Mouse (Mus musculus) limb, embryonic 13.5 days (tissue): ENCODE data around the gene Neurl1a. TPM values are rescaled to one million over a fixed set of nuclear protein-coding genes. Genes with fewer than 3 reads are reported as not detected.
A peak's percentile ranks its signal among the peaks of the same experiment; 100 is the strongest.

ENCODE experiments used
- ATAC-seq: fragments of 200-750 bp; cut with Nextera tagmentation; 2 replicates; pipeline ENCODE4 v1.8.0; 2017; ENCODE audit warnings: low read depth, moderate number of reproducible peaks, moderate TSS enrichment; ENCODE audit not compliant: low FRiP score
- H3K27ac ChIP-seq: fragments of 300-500 bp; sonication (generic); 2 replicates; pipeline ENCODE4 v1.5.1; 2015; ENCODE audit warnings: inconsistent platforms, mild to moderate bottlenecking, moderate library complexity
- H3K27me3 ChIP-seq: fragments of 300-500 bp; sonication (generic); 2 replicates; pipeline ENCODE4 v1.6.1; 2015; ENCODE audit warnings: mild to moderate bottlenecking, inconsistent platforms
- H3K36me3 ChIP-seq: fragments of 300-500 bp; sonication (generic); 2 replicates; pipeline ENCODE4 v1.6.1; 2015; ENCODE audit warnings: inconsistent platforms, mild to moderate bottlenecking, moderate library complexity
- H3K4me1 ChIP-seq: fragments of 300-500 bp; sonication (generic); 2 replicates; pipeline ENCODE4 v1.6.1; 2015; ENCODE audit warnings: inconsistent platforms
- H3K4me2 ChIP-seq: fragments of 300-500 bp; sonication (generic); replicated peaks from 2 replicates; pipeline ENCODE4 v1.6.1; 2015; ENCODE audit warnings: inconsistent platforms, mild to moderate bottlenecking, moderate library complexity
- H3K4me3 ChIP-seq: fragments of 300-500 bp; sonication (generic); 2 replicates; pipeline ENCODE4 v1.5.1; 2015; ENCODE audit warnings: moderate library complexity, mild to moderate bottlenecking, inconsistent platforms
- H3K9ac ChIP-seq: fragments of 300-500 bp; sonication (generic); 2 replicates; pipeline ENCODE4 v1.6.1; 2015; ENCODE audit warnings: mild to moderate bottlenecking, inconsistent platforms
- H3K9me3 ChIP-seq: fragments of 300-500 bp; sonication (generic); 2 replicates; pipeline ENCODE4 v1.6.1; 2016; ENCODE audit warnings: inconsistent platforms
- WGBS: fragments of 180-500 bp; shearing (Covaris S2); methylation state at CpG from one replicate; pipeline ENCODE4 v1.1.7; 2015; 5-methylcytosine and 5-hydroxymethylcytosine counted together
- polyA plus RNA-seq: library from polyadenylated mRNA; unstranded; fragments of >200 nt; fragmentation: Nextera tagmentation; extraction: Ambion mirVana; gene quantifications from 2 replicates; pipeline ENCODE4 v1.2.1, GENCODE M21; 2015

Gene Neurl1a
- polyA plus RNA-seq, 1 experiment from 2014 or later: 7.9 TPM

DNA sequence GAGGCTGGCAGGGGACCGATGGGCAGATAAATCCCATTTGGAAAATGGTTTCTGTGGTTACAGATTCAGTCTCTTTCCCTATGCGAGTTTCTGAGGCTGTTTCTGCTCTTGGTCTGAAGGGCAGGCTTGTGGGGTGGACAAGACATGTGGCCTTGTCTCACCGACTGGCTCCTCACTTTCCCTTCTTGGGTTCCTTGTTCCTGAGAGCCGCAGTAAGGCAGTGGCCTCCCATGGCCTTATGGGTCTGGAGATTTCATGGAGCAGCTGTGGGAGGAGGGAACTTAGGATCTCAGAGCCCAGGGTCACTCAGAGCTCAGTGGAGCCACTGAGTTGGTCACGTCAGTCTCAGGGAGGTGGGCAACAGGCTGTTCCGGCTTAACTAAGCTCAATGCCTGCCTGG lies 52.8 kb downstream of the Neurl1a start:
- WGBS: 84% methylated on average over 6 of the region's 6 CpGs
- no peak for ATAC-seq
- no peaks in the 10 kb centered on the region for H3K27me3 ChIP-seq

DNA sequence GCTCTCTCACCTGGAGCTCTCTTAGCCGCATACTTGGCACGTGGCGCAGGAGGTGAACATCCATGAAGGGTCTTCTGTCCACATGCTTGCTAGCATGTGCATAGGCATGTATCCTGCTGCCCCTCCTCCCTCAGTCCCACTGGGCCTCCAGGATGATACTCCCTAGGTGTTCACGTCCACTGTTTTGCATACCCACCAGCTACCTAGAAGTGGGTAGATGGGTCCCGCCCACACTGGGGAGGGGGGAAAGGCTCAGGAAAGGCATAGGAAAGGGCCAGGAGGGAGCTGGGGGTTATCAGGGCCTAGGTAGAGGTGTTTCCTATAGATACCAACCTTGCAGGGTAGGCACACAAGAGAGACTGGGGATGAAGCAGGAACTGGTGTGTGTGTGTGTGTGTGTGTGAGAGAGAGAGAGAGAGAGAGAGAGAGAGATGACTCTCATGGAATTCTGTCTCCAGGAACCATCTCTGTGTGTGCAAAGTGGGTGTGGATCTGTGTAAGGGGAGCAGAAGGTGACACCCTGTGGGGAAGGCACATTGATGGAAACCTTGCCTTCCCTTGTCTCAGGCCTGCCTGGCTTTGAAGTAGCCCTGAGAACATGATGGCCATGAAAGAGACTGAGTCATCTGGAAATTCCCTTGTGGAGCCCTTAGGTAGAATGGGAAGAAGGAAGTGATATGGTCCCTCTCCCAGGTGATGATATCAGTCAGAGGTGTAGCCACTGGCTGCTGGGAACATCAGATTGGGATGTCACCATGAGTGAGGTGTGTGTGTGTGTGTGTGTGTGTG lies 53.7 kb downstream of the Neurl1a start:
- H3K27ac ChIP-seq: no peak overlapping the region
- H3K27me3 ChIP-seq: no peaks in the 10 kb centered on the region
- no peak overlapping the region for H3K4me3 ChIP-seq
- H3K9ac ChIP-seq: no peak overlapping the region; the same call in 1 of the 2 replicates
- H3K4me2 ChIP-seq: no peak overlapping the region
- peaks cover 12% of the 10 kb centered on the region for H3K4me1 ChIP-seq
- H3K9me3 ChIP-seq: no peaks in the 10 kb centered on the region
- 81% methylated on average over 5 of the region's 5 CpGs for WGBS
- H3K36me3 ChIP-seq: no peaks in the 10 kb centered on the region
- no peak for ATAC-seq

More for the DNA sequence above, 52.8 kb downstream of the Neurl1a start:
- no peak overlapping the region for H3K4me2 ChIP-seq
- H3K9me3 ChIP-seq: no peaks in the 10 kb centered on the region
- peaks cover 12% of the 10 kb centered on the region for H3K4me1 ChIP-seq
- H3K4me3 ChIP-seq: no peak overlapping the region
- H3K27ac ChIP-seq: no peak overlapping the region
- no peak overlapping the region for H3K9ac ChIP-seq
- no peaks in the 10 kb centered on the region for H3K36me3 ChIP-seq

DNA sequence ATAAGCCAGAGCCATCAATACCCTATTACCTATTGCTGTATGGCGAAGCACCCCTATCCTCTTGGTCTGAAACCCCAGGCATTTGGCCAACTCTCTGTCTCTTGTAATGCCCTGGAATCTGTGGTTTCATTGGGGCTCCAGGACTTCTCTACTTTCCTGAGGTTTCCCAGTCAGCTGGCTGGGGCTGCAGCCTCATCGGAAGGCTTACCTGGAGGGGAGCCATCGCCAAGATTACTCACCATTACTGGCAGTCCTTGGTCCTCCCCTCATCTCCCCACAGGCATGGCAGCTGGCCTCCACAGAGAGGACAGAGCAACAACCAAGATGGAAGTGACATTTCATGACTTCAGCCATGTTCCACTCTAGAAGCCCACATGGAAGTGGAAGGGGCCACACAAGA lies 54.5 kb downstream of the Neurl1a start:
- no peak for ATAC-seq
- no peaks in the 10 kb centered on the region for H3K27me3 ChIP-seq

DNA sequence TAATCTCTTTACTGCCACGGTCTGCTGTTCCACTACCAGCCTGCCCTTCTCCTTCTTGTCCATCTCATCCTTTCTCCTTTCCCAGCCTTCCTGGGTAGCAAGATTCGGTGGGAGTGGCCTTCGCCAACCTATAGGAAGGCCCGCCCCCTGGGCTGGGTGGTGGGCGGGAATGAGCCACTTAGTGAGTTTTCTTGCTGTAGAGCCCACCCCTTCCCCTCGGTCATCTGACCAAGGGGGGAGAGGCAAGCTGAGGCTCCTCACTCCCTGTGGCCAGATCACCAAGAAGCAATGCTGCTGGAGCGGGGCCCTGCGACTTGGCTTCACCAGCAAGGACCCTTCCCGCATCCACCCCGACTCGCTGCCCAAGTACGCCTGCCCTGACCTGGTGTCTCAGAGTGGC lies 61.5 kb downstream of the Neurl1a start:
- Histone ChIP-seq H3K36me3 (no peaks in the 10 kb centered on the region), H3K4me1 (peaks cover 15% of the 10 kb centered on the region), H3K4me3 (peak overlapping the region; percentile 43), H3K27me3 (no peaks in the 10 kb centered on the region), H3K9ac (peak overlapping the region; percentile 63), H3K27ac (no peak overlapping the region), H3K9me3 (no peaks in the 10 kb centered on the region), H3K4me2 (peak overlapping the region; percentile 66)
- ATAC-seq: peak; percentile 80
- WGBS: 41% methylated on average over 12 of the region's 12 CpGs

More for the DNA sequence above, 54.5 kb downstream of the Neurl1a start:
- WGBS: 81% methylated on average over 3 of the region's 3 CpGs
- Histone ChIP-seq H3K27ac (no peak overlapping the region), H3K9ac (no peak overlapping the region), H3K4me1 (peaks cover 12% of the 10 kb centered on the region), H3K4me2 (no peak overlapping the region), H3K36me3 (no peaks in the 10 kb centered on the region), H3K4me3 (no peak overlapping the region), H3K9me3 (no peaks in the 10 kb centered on the region)

DNA sequence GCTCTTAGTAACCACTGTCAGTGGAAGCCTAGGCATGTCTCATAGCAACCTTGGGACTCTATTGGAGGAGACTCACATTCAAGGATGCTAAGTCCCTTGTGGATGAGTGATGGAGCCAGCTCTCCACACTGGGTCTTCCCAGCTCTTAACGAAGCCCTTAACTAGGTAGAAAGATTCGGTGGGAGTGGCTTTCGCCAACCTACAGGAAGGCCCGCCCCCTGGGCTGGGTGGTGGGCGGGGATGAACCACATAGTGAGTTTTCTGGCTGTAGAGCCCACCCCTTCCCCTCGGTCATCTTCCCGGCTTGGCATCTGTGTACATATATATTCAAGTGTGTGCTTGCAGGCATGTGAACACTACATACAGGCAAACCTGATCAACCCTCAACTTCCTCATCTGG lies 62.3 kb downstream of the Neurl1a start:
- H3K36me3 ChIP-seq: no peaks in the 10 kb centered on the region
- H3K4me2 ChIP-seq: peak overlapping the region; percentile 66
- H3K27me3 ChIP-seq: no peaks in the 10 kb centered on the region
- peaks cover 15% of the 10 kb centered on the region for H3K4me1 ChIP-seq
- peak overlapping the region; percentile 63 for H3K9ac ChIP-seq
- H3K27ac ChIP-seq: no peak overlapping the region
- no peaks in the 10 kb centered on the region for H3K9me3 ChIP-seq
- WGBS: 68% methylated on average over 7 of the region's 7 CpGs
- peak overlapping the region; percentile 43 for H3K4me3 ChIP-seq
- ATAC-seq: no peak

- ATAC-seq: no peak
- WGBS: 88% methylated on average over 4 of the region's 4 CpGs
- H3K4me1 ChIP-seq: peaks cover 18% of the 10 kb centered on the region
These were observed 63.6 kb downstream of the Neurl1a start for GRCm38 (mm10) chr19:47242227-47242626.

GRCm38 (mm10) chr19:47245512-47245911 lies 66.9 kb downstream of the Neurl1a start:
- Histone ChIP-seq H3K27me3 (peaks cover 7% of the 10 kb centered on the region), H3K9ac (no peak overlapping the region), H3K4me1 (peaks cover 38% of the 10 kb centered on the region), H3K27ac (no peak overlapping the region), H3K4me2 (no peak overlapping the region), H3K9me3 (no peaks in the 10 kb centered on the region), H3K36me3 (no peaks in the 10 kb centered on the region), H3K4me3 (no peak overlapping the region)
- no peak for ATAC-seq
- WGBS: 79% methylated on average over 8 of the region's 8 CpGs

More at GRCm38 (mm10) chr19:47242227-47242626, 63.6 kb downstream of the Neurl1a start:
- H3K27me3 ChIP-seq: no peaks in the 10 kb centered on the region
- no peak overlapping the region for H3K4me2 ChIP-seq
- H3K9ac ChIP-seq: no peak overlapping the region
- no peak overlapping the region for H3K27ac ChIP-seq
- no peaks in the 10 kb centered on the region for H3K9me3 ChIP-seq
- no peaks in the 10 kb centered on the region for H3K36me3 ChIP-seq
- no peak overlapping the region for H3K4me3 ChIP-seq

DNA sequence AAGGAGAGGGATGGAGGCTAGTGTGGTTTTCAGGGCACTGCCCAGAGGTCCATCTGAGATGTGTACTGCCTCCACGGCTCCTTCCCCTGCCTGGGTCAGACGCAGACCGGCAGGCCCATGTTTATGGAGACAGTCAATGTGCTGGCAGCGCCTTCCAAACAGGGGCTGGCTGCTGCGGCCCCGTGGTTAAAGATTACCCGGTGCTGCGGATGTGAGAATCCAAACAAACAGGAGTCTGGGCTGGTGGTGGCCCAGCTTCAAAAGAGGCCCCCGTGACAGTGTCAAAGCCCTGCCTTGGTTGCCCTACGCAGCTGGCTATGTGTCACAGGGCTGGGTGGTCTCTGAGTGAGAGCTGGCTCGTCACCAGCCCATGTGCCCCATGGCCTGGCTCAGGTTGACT lies 69.2 kb downstream of the Neurl1a start:
- Histone ChIP-seq H3K4me2 (no peak overlapping the region), H3K27ac (no peak overlapping the region), H3K36me3 (no peaks in the 10 kb centered on the region), H3K27me3 (peaks cover 30% of the 10 kb centered on the region), H3K9ac (no peak overlapping the region), H3K4me3 (no peak overlapping the region), H3K4me1 (peaks cover 25% of the 10 kb centered on the region), H3K9me3 (no peaks in the 10 kb centered on the region)
- WGBS: 35% methylated on average over 11 of the region's 11 CpGs
- ATAC-seq: no peak

GRCm38 (mm10) chr19:47248296-47248695 lies 69.7 kb downstream of the Neurl1a start:
- Histone ChIP-seq H3K9me3 (no peaks in the 10 kb centered on the region), H3K27me3 (peaks cover 35% of the 10 kb centered on the region), H3K4me3 (no peak overlapping the region), H3K36me3 (no peaks in the 10 kb centered on the region), H3K9ac (no peak overlapping the region), H3K27ac (no peak overlapping the region), H3K4me1 (peaks cover 30% of the 10 kb centered on the region), H3K4me2 (no peak overlapping the region)
- WGBS: 77% methylated on average over 7 of the region's 7 CpGs
- no peak for ATAC-seq

DNA sequence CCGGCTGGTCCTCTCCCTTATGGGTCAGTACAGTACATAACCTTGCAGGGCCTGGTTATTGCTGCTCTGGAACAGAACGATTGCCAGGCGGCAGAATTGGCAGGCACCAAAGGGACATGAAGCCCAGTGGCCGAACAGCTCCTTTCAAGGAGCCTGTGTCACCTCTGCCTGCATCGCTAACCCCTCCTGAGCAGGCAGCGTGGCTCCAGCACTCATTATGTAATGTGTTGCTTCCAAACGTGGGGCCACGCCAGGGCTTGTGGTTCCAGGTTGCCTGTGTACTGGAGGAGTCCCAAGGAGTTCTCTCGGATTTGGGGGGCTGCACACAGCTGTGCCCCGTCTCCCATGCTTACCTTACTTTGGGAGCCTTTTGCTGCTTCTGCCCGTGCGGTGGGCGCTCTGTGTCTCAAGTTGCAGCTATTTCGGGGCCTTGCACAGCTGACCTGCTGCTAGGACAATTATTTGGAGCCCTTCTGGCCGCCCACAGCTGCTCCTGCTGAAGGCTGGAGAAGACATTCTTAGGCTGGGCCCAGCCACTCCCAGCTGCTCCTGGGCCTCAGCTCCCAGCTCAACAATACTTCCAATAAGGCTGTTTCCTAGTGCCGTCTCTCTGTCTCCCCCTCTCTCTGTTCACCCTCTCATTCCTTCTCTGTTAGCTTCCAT lies 70.4 kb downstream of the Neurl1a start:
- no peak overlapping the region for H3K9ac ChIP-seq
- peaks cover 42% of the 10 kb centered on the region for H3K27me3 ChIP-seq
- peak; percentile 34; the same call in 1 of the 2 replicates for ATAC-seq
- no peak overlapping the region for H3K4me2 ChIP-seq
- H3K36me3 ChIP-seq: no peaks in the 10 kb centered on the region
- peaks cover 33% of the 10 kb centered on the region for H3K4me1 ChIP-seq
- no peak overlapping the region; the same call in 1 of the 2 replicates for H3K27ac ChIP-seq
- whole genome bisulfite sequencing: 45% methylated on average over 16 of the region's 16 CpGs
- H3K4me3 ChIP-seq: no peak overlapping the region
- no peaks in the 10 kb centered on the region for H3K9me3 ChIP-seq

DNA sequence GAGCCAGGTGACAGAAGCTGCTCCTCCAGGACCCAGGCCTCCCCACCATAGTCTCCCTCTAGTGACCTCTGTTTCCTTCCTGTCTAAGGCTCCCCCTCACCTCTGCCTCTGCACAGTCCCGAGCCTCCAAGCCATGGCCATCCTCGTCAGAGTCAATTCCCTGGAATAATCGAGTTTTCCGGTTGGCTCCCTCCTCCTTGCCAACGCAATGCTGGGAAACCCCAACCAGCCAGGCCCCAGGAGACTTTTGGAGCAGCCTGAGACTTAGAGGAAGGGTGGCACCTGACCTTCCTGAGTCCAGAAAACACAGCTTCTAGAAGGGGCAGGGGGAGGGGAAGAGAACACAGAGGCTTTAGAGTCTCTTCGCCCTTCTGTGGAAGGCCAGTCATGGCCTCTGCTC lies 72.3 kb downstream of the Neurl1a start:
- no peak for ATAC-seq
- peaks cover 54% of the 10 kb centered on the region for H3K27me3 ChIP-seq

GRCm38 (mm10) chr19:47253053-47253628 lies 74.5 kb downstream of the Neurl1a start:
- Histone ChIP-seq H3K4me1 (peaks cover 29% of the 10 kb centered on the region), H3K4me3 (peak overlapping the region; percentile 44), H3K4me2 (peak overlapping the region; percentile 72), H3K27ac (no peak overlapping the region), H3K9ac (peak overlapping the region; percentile 45; the same call in 1 of the 2 replicates), H3K27me3 (peaks cover 60% of the 10 kb centered on the region), H3K36me3 (no peaks in the 10 kb centered on the region), H3K9me3 (no peaks in the 10 kb centered on the region)
- no peak for ATAC-seq
- 4% methylated on average over 90 of the region's 90 CpGs for WGBS

More for the DNA sequence above, 72.3 kb downstream of the Neurl1a start:
- no peaks in the 10 kb centered on the region for H3K36me3 ChIP-seq
- no peaks in the 10 kb centered on the region for H3K9me3 ChIP-seq
- WGBS: 77% methylated on average over 6 of the region's 6 CpGs
- no peak overlapping the region for H3K27ac ChIP-seq
- H3K4me2 ChIP-seq: no peak overlapping the region
- H3K4me3 ChIP-seq: no peak overlapping the region
- no peak overlapping the region for H3K9ac ChIP-seq
- H3K4me1 ChIP-seq: peaks cover 37% of the 10 kb centered on the region
